Mouse (Mus musculus): ENCODE measurements around the gene Adprhl2. TPM values are rescaled to one million over a fixed set of nuclear protein-coding genes. Genes with fewer than 3 reads are reported as not detected.

The Adprhl2 gene
- polyA plus RNA-seq, 1 experiment: 2.0 TPM

DNA sequence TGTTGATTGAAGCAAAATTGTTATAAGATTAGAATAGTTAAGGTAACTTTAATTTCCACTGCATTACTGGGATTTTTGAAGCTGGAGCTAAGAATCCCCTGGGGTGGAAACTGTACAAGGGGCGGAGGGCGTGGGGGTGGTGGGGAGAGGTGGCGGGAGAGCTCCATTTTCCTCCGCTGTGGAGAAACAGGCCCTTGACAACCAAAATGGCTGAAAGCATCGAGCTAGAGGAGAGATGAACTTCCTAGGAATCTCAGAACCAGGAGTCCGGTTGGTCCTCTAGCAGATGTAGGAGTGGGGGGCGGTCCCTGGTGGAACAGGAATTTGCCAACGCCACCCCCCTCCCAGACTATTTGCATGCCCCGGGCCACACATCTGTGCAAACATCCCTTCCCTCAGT is 39.8 kb downstream of the Adprhl2 start:
- Histone ChIP-seq H3K9me3 (ENCODE audit: control insufficient read depth, low read length) (peaks cover 3% of the 10 kb centered on the region; the same call in 1 of the 2 replicates), H3K4me1 (ENCODE audit: control insufficient read depth) (peaks cover 5% of the 10 kb centered on the region), H3K36me3 (ENCODE audit: control insufficient read depth) (no peaks in the 10 kb centered on the region), H3K27me3 (ENCODE audit: control insufficient read depth) (peaks cover 27% of the 10 kb centered on the region), H3K4me3 (replicated peaks) (no peak overlapping the region)
- TF ChIP-seq GATA1 (IDR thresholded peaks at IDR 0.05; ENCODE audit: low read length) (no peak), TAL1 (IDR thresholded peaks at IDR 0.05; ENCODE audit: low read length) (no peak)

DNA sequence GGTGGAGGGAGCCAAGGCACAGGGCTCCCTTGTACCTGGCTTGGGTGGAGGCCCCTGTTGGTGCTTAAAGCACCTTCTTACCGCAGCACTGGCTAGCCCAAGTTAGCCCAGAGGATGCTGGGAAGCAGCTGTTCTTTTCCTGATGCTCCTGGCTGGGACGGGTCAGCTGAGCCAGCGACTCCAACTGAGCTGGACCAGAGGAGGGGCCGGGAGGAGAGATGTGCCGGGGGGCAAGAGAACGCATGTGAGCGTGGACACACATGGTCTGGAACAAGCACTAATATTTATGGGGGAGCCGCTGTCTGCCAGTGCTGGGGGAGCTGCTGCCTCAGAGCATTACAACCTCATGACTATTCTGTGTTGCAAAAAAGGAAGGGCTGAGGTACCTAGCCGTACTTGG is 42.5 kb downstream of the Adprhl2 start:
- no peak for TF ChIP-seq GATA1 (IDR thresholded peaks at IDR 0.05; ENCODE audit: low read length)
- no peak for TF ChIP-seq TAL1 (IDR thresholded peaks at IDR 0.05; ENCODE audit: low read length)
- no peaks in the 10 kb centered on the region for H3K9me3 ChIP-seq (ENCODE audit: control insufficient read depth, low read length)
- H3K4me1 ChIP-seq (ENCODE audit: control insufficient read depth): peaks cover 2% of the 10 kb centered on the region
- H3K36me3 ChIP-seq (ENCODE audit: control insufficient read depth): peaks cover 14% of the 10 kb centered on the region
- no peak overlapping the region for H3K4me3 ChIP-seq (replicated peaks)
- H3K27me3 ChIP-seq (ENCODE audit: control insufficient read depth): peaks cover 3% of the 10 kb centered on the region

DNA sequence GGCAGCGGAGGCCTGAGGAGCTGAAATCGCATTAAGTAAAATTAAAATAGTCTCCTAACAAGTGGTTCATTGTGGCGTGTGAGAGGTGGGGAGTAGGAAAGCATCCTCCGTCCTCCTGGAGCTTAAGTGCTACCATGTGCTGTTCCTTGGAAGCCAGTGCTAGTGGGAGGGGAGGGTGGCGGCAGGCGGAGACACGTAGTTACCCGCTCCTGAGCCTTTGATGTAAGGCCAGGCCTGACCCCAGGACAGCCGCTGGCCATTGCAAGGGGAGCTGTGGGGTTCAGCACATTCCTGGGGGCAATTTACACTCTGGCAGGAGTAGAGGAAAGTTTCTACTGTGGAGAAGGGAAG is 43.0 kb downstream of the Adprhl2 start:
- Histone ChIP-seq H3K4me3 (replicated peaks) (no peak overlapping the region), H3K9me3 (ENCODE audit: control insufficient read depth, low read length) (no peaks in the 10 kb centered on the region), H3K4me1 (ENCODE audit: control insufficient read depth) (peaks cover 2% of the 10 kb centered on the region), H3K27me3 (ENCODE audit: control insufficient read depth) (no peaks in the 10 kb centered on the region; the same call in 1 of the 2 replicates), H3K36me3 (ENCODE audit: control insufficient read depth) (peaks cover 18% of the 10 kb centered on the region)
- TF ChIP-seq GATA1 (IDR thresholded peaks at IDR 0.05; ENCODE audit: low read length) (no peak), TAL1 (IDR thresholded peaks at IDR 0.05; ENCODE audit: low read length) (no peak)

DNA sequence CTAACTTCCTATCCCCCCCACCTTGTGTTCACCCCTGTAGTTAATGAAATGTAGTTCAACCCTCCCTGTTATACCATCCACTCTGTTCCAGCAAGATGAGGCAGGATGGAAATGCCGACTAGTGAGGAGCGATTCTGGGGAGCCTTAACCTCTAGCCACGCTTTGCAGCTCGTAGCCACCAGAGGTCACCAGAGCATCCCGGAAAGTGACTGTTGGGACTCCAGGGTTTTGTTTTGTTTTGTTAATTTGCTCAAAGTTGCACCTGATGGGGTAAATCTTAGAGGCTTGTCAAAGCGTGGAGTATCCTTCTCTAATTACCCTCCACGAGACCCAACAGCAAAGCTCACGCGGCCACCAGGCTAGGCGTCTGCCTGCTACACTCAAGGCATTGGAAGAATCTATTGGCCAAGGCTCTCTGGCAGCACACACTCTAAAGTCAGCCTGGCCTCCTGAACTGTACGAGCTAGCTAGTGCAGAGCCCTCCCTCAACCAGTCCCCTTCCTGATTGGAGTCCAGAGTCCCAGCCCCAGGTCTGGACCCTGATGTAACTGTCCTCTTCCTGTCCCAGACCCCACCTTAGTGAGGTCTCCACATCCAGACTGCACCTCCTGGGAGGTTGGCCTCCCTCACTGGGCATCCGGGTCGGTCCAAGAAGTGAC is 43.5 kb downstream of the Adprhl2 start:
- no peak for TF ChIP-seq TAL1 (IDR thresholded peaks at IDR 0.05; ENCODE audit: low read length)
- no peaks in the 10 kb centered on the region; the same call in 1 of the 2 replicates for H3K27me3 ChIP-seq (ENCODE audit: control insufficient read depth)
- no peak overlapping the region for H3K4me3 ChIP-seq (replicated peaks)
- no peaks in the 10 kb centered on the region for H3K9me3 ChIP-seq (ENCODE audit: control insufficient read depth, low read length)
- H3K4me1 ChIP-seq (ENCODE audit: control insufficient read depth): peaks cover 2% of the 10 kb centered on the region
- peaks cover 23% of the 10 kb centered on the region for H3K36me3 ChIP-seq (ENCODE audit: control insufficient read depth)

DNA sequence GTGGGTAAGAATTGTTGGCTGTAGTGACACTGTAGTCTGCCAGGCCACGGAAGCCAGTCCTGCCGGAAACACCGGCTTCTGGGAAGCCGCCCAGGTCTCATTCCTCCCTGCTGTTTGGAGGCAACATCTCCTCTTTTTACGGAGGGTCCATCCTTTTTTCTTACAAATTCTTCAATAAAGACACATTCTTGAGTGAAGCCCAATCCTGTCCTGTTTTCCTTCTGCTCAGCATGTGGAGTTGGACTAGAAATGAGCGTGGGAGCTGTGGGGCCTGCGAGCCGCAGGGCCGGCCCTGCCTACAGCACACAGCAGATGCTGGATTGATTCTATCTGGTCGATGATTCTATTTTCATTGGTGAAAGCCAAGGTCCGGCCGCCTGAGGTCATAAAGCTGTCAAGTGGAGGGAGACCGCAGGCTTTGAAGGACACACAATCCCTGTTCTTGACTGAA is 45.8 kb downstream of the Adprhl2 start:
- peaks cover 33% of the 10 kb centered on the region for H3K36me3 ChIP-seq (ENCODE audit: control insufficient read depth)
- no peak for TF ChIP-seq GATA1 (IDR thresholded peaks at IDR 0.05; ENCODE audit: low read length)
- no peak for TF ChIP-seq TAL1 (IDR thresholded peaks at IDR 0.05; ENCODE audit: low read length)
- no peaks in the 10 kb centered on the region; the same call in 1 of the 2 replicates for H3K27me3 ChIP-seq (ENCODE audit: control insufficient read depth)
- no peaks in the 10 kb centered on the region for H3K9me3 ChIP-seq (ENCODE audit: control insufficient read depth, low read length)
- peaks cover 2% of the 10 kb centered on the region for H3K4me1 ChIP-seq (ENCODE audit: control insufficient read depth)
- no peak overlapping the region for H3K4me3 ChIP-seq (replicated peaks)

DNA sequence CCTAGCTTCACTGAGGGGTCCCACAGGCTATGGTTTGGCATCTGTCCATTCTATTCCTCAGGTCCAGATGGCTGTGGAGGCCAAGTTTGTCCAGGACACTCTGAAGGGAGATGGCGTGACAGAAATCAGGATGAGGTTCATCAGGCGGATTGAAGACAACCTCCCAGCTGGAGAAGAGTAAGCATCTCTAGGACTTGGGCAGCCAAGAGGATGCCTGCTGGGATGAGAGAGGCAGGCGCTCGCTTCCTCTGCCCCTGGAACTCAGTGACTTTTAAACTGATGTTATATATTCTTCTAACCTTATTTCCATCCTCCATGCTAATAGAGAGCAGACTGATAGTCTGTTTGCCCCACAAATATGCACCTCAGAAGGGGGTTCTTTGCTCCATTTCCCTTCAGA is 46.4 kb downstream of the Adprhl2 start:
- Histone ChIP-seq H3K36me3 (ENCODE audit: control insufficient read depth) (peaks cover 33% of the 10 kb centered on the region), H3K9me3 (ENCODE audit: control insufficient read depth, low read length) (no peaks in the 10 kb centered on the region), H3K4me1 (ENCODE audit: control insufficient read depth) (peaks cover 2% of the 10 kb centered on the region), H3K27me3 (ENCODE audit: control insufficient read depth) (no peaks in the 10 kb centered on the region), H3K4me3 (replicated peaks) (no peak overlapping the region)
- TF ChIP-seq GATA1 (IDR thresholded peaks at IDR 0.05; ENCODE audit: low read length) (no peak), TAL1 (IDR thresholded peaks at IDR 0.05; ENCODE audit: low read length) (no peak)

DNA sequence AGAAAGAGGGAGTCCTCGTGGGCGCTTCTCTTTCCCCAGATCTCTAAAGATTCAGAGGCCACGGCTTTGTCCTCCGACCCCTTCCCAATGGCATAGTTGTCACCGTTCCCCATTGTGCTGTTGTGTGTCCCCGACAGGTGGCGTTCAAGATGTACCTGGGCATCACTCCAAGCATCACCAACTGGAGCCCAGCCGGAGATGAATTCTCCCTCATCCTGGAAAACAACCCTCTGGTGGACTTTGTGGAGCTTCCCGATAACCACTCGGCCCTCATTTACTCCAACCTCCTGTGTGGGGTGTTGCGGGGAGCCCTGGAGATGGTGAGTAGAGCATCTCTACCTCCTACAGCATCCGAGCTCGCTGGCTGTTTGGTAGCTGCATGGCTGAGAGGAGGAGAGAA is 47.8 kb downstream of the Adprhl2 start:
- Histone ChIP-seq H3K36me3 (ENCODE audit: control insufficient read depth) (peaks cover 33% of the 10 kb centered on the region), H3K4me3 (replicated peaks) (no peak overlapping the region), H3K4me1 (ENCODE audit: control insufficient read depth) (peaks cover 2% of the 10 kb centered on the region), H3K9me3 (ENCODE audit: control insufficient read depth, low read length) (no peaks in the 10 kb centered on the region), H3K27me3 (ENCODE audit: control insufficient read depth) (no peaks in the 10 kb centered on the region)
- TF ChIP-seq TAL1 (IDR thresholded peaks at IDR 0.05; ENCODE audit: low read length): no peak
- TF ChIP-seq GATA1 (IDR thresholded peaks at IDR 0.05; ENCODE audit: low read length): no peak

DNA sequence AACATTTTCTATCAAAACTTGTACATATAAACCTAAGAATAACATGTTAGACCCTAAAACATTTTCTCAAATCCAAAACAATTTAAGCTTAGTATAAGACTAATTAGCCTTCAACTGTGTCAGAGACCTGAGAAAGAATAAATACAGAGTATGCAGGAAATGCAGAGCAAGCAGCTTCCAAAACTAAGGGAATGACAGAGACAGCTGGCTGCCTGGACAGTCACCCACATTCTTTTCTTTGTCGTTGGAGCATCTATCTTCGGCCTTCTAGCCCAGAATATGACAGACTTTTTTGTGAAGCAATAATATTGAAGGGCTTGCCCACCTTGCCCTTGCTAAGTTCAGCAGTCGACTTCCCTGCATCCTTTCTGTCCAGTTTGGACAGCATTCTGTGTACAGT is 52.2 kb downstream of the Adprhl2 start:
- no peaks in the 10 kb centered on the region for H3K9me3 ChIP-seq (ENCODE audit: control insufficient read depth, low read length)
- no peak for TF ChIP-seq TAL1 (IDR thresholded peaks at IDR 0.05; ENCODE audit: low read length)
- no peak for TF ChIP-seq GATA1 (IDR thresholded peaks at IDR 0.05; ENCODE audit: low read length)
- no peaks in the 10 kb centered on the region; the same call in none of the 2 replicates for H3K4me1 ChIP-seq (ENCODE audit: control insufficient read depth)
- H3K36me3 ChIP-seq (ENCODE audit: control insufficient read depth): peaks cover 24% of the 10 kb centered on the region
- H3K4me3 ChIP-seq (replicated peaks): no peak overlapping the region
- H3K27me3 ChIP-seq (ENCODE audit: control insufficient read depth): no peaks in the 10 kb centered on the region

Other genes with a start within 250 kb of the Adprhl2 start
- 0.74 and 0.84 TPM in 2 replicates for gene Lsm10, start 225.1 kb downstream of the Adprhl2 start, polyA plus RNA-seq (2012)
- gene Stk40, start 217.7 kb downstream of the Adprhl2 start, polyA plus RNA-seq (2012): 4.2 and 4.6 TPM in 2 replicates
- 0.20 and 0.22 TPM in 2 replicates for gene Eva1b, start 174.0 kb downstream of the Adprhl2 start, polyA plus RNA-seq (2012)
- gene Sh3d21, start 158.2 kb downstream of the Adprhl2 start, polyA plus RNA-seq (2012): 0.03 and 0.05 TPM in 2 replicates
- 12.8 and 15.5 TPM in 2 replicates for gene Thrap3, start 118.9 kb downstream of the Adprhl2 start, polyA plus RNA-seq (2012)
- gene Map7d1, start 65.4 kb downstream of the Adprhl2 start, polyA plus RNA-seq (2012): 2.5 and 2.9 TPM in 2 replicates
- gene Trappc3, start 59.4 kb downstream of the Adprhl2 start, polyA plus RNA-seq (2012): 1.3 and 2.0 TPM in 2 replicates
- gene Col8a2, start 34.9 kb downstream of the Adprhl2 start, polyA plus RNA-seq (2012): not detected in 2 replicates
- not detected in 2 replicates for gene Tekt2, start 4.0 kb upstream of the Adprhl2 start, polyA plus RNA-seq (2012)
- 0.14 and 0.27 TPM in 2 replicates for gene Ago3, start 107.9 kb upstream of the Adprhl2 start, polyA plus RNA-seq (2012)
- 0.05 and 0.09 TPM in 2 replicates for gene Ago1, start 146.9 kb upstream of the Adprhl2 start, polyA plus RNA-seq (2012)
- not detected in 2 replicates for gene Ago4, start 211.8 kb upstream of the Adprhl2 start, polyA plus RNA-seq (2012)
- 0.95 and 0.96 TPM in 2 replicates for gene Clspn, start 235.2 kb upstream of the Adprhl2 start, polyA plus RNA-seq (2012)